ENCODE assay signal across 13 mouse cellular contexts in the genomic region with DNA sequence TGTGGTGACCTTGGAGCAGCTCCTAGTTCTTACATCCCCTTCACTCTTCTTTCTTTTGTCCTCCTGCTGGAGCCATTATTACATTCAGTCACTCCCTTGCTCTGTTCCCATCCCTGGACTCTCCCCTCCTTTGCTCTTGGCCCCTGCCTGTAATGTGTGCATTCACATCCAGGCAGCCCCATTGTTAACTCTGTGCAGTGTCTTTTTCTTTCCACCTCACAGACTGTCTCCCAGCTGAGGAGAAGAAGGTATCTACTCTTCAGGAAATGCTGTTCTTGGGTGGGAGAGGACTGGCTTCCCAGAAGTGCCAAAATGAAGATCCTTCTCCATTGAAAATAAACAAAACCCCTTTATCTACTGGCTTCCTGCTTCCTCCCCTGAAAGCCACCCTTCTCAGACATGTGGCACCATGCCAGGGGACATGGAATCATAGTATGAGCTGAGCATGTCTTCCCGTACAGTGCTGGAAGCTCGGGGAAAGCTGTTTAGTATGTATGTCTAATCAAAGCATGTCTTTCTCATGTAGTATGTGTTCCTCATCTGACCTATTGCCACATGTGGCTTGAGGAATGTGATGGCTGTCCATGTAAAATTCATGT. TPM values are rescaled to one million over a fixed set of nuclear protein-coding genes. Genes with fewer than 3 reads are reported as not detected.
DNase-seq lines count a peak whose midpoint lies in the region; ATAC-seq and TF ChIP-seq lines count a peak whose summit lies in the region.
"Had no signal": no experiment of that assay in that cellular context is flagged by ENCODE, and none has a peak within 500 bp of the region (broad histone marks: within the 10 kb centered on the region; RNA-seq: fewer than 3 reads in every experiment).

No protein-coding gene starts in this region.

- 39% methylated on average over 2 of the region's 2 CpGs for WGBS in lung, postnatal 0 days
- WGBS in midbrain, embryonic 11.5 days = 86% methylated on average over 2 of the region's 2 CpGs

- peak; percentile 54 to 61 for DNase-seq in cerebellum, postnatal 10 days
- no peak for DNase-seq in cerebellum, adult 8-10 months
- peak; percentile 44 for DNase-seq in left cerebral cortex, postnatal 4 days
- no peak for DNase-seq in left cerebral cortex, postnatal 14 days (ENCODE audit: low spot score in 2 of 2)
- peak; percentile 37 to 61 for DNase-seq in heart, postnatal 10 days
- DNase-seq in lung, postnatal 0 days (ENCODE audit: low spot score) = peak; percentile 79
- DNase-seq in layer of hippocampus, adult 9-11 months = no peak
- no peak for DNase-seq in midbrain, embryonic 11.5 days (ENCODE audit: low spot score, missing footprints)
- DNase-seq: cerebellum, adult 18-20 months; thymus, postnatal 25 days had no signal

- no peak for TF ChIP-seq CTCF in lung, postnatal 0 days (IDR thresholded peaks at IDR 0.05)

- no peaks in the 10 kb centered on the region; the same call in 1 of the 2 replicates for H3K4me1 ChIP-seq in lung, postnatal 0 days (ENCODE audit: insufficient read depth, low read depth, low read length)
- H3K4me1 ChIP-seq in midbrain, embryonic 11.5 days (ENCODE audit: control insufficient read depth, insufficient read depth, low read length) = no peaks in the 10 kb centered on the region
- H3K4me1 ChIP-seq: limb, embryonic 15.5 days had no signal

- no peak overlapping the region for H3K9ac ChIP-seq in lung, postnatal 0 days (replicated peaks; ENCODE audit: low read depth)
- no peak overlapping the region for H3K9ac ChIP-seq in midbrain, embryonic 11.5 days (ENCODE audit: low read length)
- H3K9ac ChIP-seq: embryonic facial prominence, embryonic 13.5 days; hindbrain, embryonic 13.5 days; limb, embryonic 15.5 days had no signal

- H3K27me3 ChIP-seq in lung, postnatal 0 days (replicated peaks; ENCODE audit: insufficient read depth, low read length) = no peaks in the 10 kb centered on the region
- no peaks in the 10 kb centered on the region for H3K27me3 ChIP-seq in midbrain, embryonic 11.5 days (ENCODE audit: control insufficient read depth, insufficient read depth, low read length)
- H3K27me3 ChIP-seq: embryonic facial prominence, embryonic 13.5 days; hindbrain, embryonic 13.5 days; limb, embryonic 15.5 days had no signal

- peak; percentile 84 for TF ChIP-seq EP300 in lung, postnatal 0 days (IDR thresholded peaks at IDR 0.05)

- H3K4me3 ChIP-seq in lung, postnatal 0 days (ENCODE audit: low read depth, low read length) = no peak overlapping the region
- no peak overlapping the region for H3K4me3 ChIP-seq in midbrain, embryonic 11.5 days (ENCODE audit: low read depth, low read length)
- H3K4me3 ChIP-seq: embryonic facial prominence, embryonic 13.5 days; hindbrain, embryonic 13.5 days; limb, embryonic 15.5 days had no signal

- no peaks in the 10 kb centered on the region for H3K9me3 ChIP-seq in lung, postnatal 0 days (ENCODE audit: low read length)
- H3K9me3 ChIP-seq in midbrain, embryonic 11.5 days (ENCODE audit: control insufficient read depth, low read length) = no peaks in the 10 kb centered on the region
- H3K9me3 ChIP-seq: embryonic facial prominence, embryonic 13.5 days; limb, embryonic 15.5 days had no signal

- intact Hi-C loops in left cerebral cortex, postnatal 4 days (cut with DNase I) = no loop called here
- intact Hi-C loops in left cerebral cortex, postnatal 14 days (cut with DNase I) = no loop called here
- intact Hi-C loops in heart, postnatal 10 days (cut with DNase I) = no loop called here

- H3K36me3 ChIP-seq in lung, postnatal 0 days (ENCODE audit: insufficient read depth, low read length) = no peaks in the 10 kb centered on the region
- no peaks in the 10 kb centered on the region for H3K36me3 ChIP-seq in midbrain, embryonic 11.5 days (ENCODE audit: control insufficient read depth, insufficient read depth, low read length)
- H3K36me3 ChIP-seq: embryonic facial prominence, embryonic 13.5 days; hindbrain, embryonic 13.5 days; limb, embryonic 15.5 days had no signal

- peak; percentile 74 for ATAC-seq in lung, postnatal 0 days
- ATAC-seq in midbrain, embryonic 11.5 days (ENCODE audit: low FRiP score) = no peak

- no peak overlapping the region for H3K4me2 ChIP-seq in lung, postnatal 0 days (replicated peaks; ENCODE audit: low read depth, low read length)
- no peak overlapping the region for H3K4me2 ChIP-seq in midbrain, embryonic 11.5 days
- H3K4me2 ChIP-seq: embryonic facial prominence, embryonic 13.5 days; hindbrain, embryonic 13.5 days; limb, embryonic 15.5 days had no signal

- H3K27ac ChIP-seq in lung, postnatal 0 days (ENCODE audit: low read length) = no peak overlapping the region
- no peak overlapping the region for H3K27ac ChIP-seq in midbrain, embryonic 11.5 days (ENCODE audit: low read depth, low read length)
- H3K27ac ChIP-seq: embryonic facial prominence, embryonic 13.5 days; hindbrain, embryonic 13.5 days; limb, embryonic 15.5 days had no signal

RNA-seq across cellular contexts. Expression of gene Hivep3, which starts 17.9 kb away (rescaled TPM):
- total RNA-seq in left cerebral cortex, postnatal 4 days (2021) = 10 to 100 TPM; 63.9 to 64.4 TPM
- total RNA-seq in left cerebral cortex, postnatal 14 days (2021) = 10 to 100 TPM; 65.4 to 79.8 TPM
- total RNA-seq in heart, postnatal 10 days (2021) = 1 to 10 TPM; 5.7 to 5.9 TPM
- 30.7 and 37.6 TPM in 2 replicates for polyA plus RNA-seq in lung, postnatal 0 days (2015; fragmentation: Nextera tagmentation; extraction: Ambion mirVana)
- 2.0 and 2.1 TPM in 2 replicates for polyA plus RNA-seq in midbrain, embryonic 11.5 days (2014; fragmentation: Nextera tagmentation; extraction: Ambion mirVana)

Comparison
In these comparisons a context has a peak if more than half of its experiments do, and no peak if none do; other contexts are left out.
1. DNase-seq: peak in cerebellum, postnatal 10 days (2 of 2), left cerebral cortex, postnatal 4 days (single experiment), heart, postnatal 10 days (2 of 2) and lung, postnatal 0 days (single experiment); none in cerebellum, adult 8-10 months (single experiment), left cerebral cortex, postnatal 14 days (0 of 2), layer of hippocampus, adult 9-11 months (single experiment) and midbrain, embryonic 11.5 days (single experiment).
2. RNA of gene Hivep3, which starts 17.9 kb away (total RNA-seq): 65.4 to 79.8 TPM in left cerebral cortex, postnatal 14 days and 63.9 to 64.4 TPM in left cerebral cortex, postnatal 4 days; 5.7 to 5.9 TPM in heart, postnatal 10 days; every median in the first group is over 4 times any median in the second.